Mouse (Mus musculus) lung, embryonic 14.5 days (tissue): ENCODE data around the gene Tbr1. TPM values are rescaled to one million over a fixed set of nuclear protein-coding genes. Genes with fewer than 3 reads are reported as not detected.

Source experiments
- ATAC-seq: fragments of 200-750 bp; cut with Nextera tagmentation; 2 replicates; pipeline ENCODE4 v1.8.0; 2017; ENCODE audit warnings: mild to moderate bottlenecking, moderate TSS enrichment, moderate library complexity; ENCODE audit not compliant: insufficient read depth
- DNase-seq: peaks from one replicate; pipeline ENCODE4 v3.0.0-alpha.2; 2015
- H3K27ac ChIP-seq: fragments of 300-500 bp; sonication (generic); 2 replicates; pipeline ENCODE4 v1.5.1; 2014; ENCODE audit warnings: low read depth, mild to moderate bottlenecking, moderate library complexity
- H3K27me3 ChIP-seq: fragments of 300-500 bp; sonication (generic); 2 replicates; pipeline ENCODE4 v1.6.1; 2014; ENCODE audit warnings: low read length, control low read depth; ENCODE audit not compliant: insufficient read depth
- H3K36me3 ChIP-seq: fragments of 300-500 bp; sonication (generic); 2 replicates; pipeline ENCODE4 v1.6.1; 2014; ENCODE audit warnings: control low read depth; ENCODE audit not compliant: insufficient read depth
- H3K4me1 ChIP-seq: fragments of 300-500 bp; sonication (generic); 2 replicates; pipeline ENCODE4 v1.6.1; 2014; ENCODE audit warnings: antibody characterized with exemption, control low read depth; ENCODE audit not compliant: insufficient read depth
- H3K4me2 ChIP-seq: fragments of 300-500 bp; sonication (generic); 2 replicates; pipeline ENCODE4 v1.6.1; 2014; ENCODE audit warnings: mild to moderate bottlenecking
- H3K4me3 ChIP-seq: fragments of 300-500 bp; sonication (generic); 2 replicates; pipeline ENCODE4 v1.5.1; 2014; ENCODE audit warnings: low read depth, low read length
- H3K9ac ChIP-seq: fragments of 300-500 bp; sonication (generic); 2 replicates; pipeline ENCODE4 v1.6.1; 2014
- H3K9me3 ChIP-seq: fragments of 300-500 bp; sonication (generic); 2 replicates; pipeline ENCODE4 v1.6.1; 2016; ENCODE audit warnings: low read depth, low read length, control low read depth
- CTCF ChIP-seq: IDR thresholded peaks from 2 replicates; pipeline ENCODE4 v1.5.1; 2016; ENCODE audit warnings: antibody characterized with exemption, low read depth
- WGBS: fragments of 180-500 bp; shearing (Covaris S2); extraction: QIAGEN DNeasy Blood & Tissue Kit; methylation state at CpG from one replicate; pipeline ENCODE4 v1.1.7; 2014; 5-methylcytosine and 5-hydroxymethylcytosine counted together
- polyA plus RNA-seq: library from polyadenylated mRNA; unstranded; fragments of >200 nt; fragmentation: Nextera tagmentation; extraction: Ambion mirVana; gene quantifications from 2 replicates; pipeline ENCODE4 v1.2.1, GENCODE M21; 2014

Tbr1 gene
- polyA plus RNA-seq, 1 experiment from 2014 or later = 0.20 TPM

GRCm38 (mm10) chr2:61794960-61795359 lies 7.8 kb upstream of the Tbr1 start:
- Histone ChIP-seq H3K9ac (no peak overlapping the region), H3K27me3 (no peaks in the 10 kb centered on the region), H3K4me3 (no peak overlapping the region), H3K36me3 (0 out of 2 replicates have a peak, but pooled peaks cover 4% of the 10 kb centered on the region), H3K27ac (no peak overlapping the region), H3K4me1 (no peaks in the 10 kb centered on the region), H3K9me3 (no peaks in the 10 kb centered on the region), H3K4me2 (no peak overlapping the region)
- no peak for ATAC-seq
- no peak for TF ChIP-seq CTCF
- no peak for DNase-seq
- 69% methylated on average over 5 of the region's 5 CpGs for WGBS

GRCm38 (mm10) chr2:61798048-61798447 lies 4.7 kb upstream of the Tbr1 start:
- 93% methylated on average over 1 of the region's 1 CpGs for WGBS
- Histone ChIP-seq H3K4me2 (no peak overlapping the region), H3K27me3 (peaks cover 12% of the 10 kb centered on the region), H3K9me3 (no peaks in the 10 kb centered on the region), H3K4me1 (no peaks in the 10 kb centered on the region), H3K4me3 (no peak overlapping the region), H3K27ac (no peak overlapping the region), H3K36me3 (0 out of 2 replicates have a peak, but pooled peaks cover 4% of the 10 kb centered on the region), H3K9ac (no peak overlapping the region)
- TF ChIP-seq CTCF = no peak
- DNase-seq (no peak), ATAC-seq (no peak)

DNA sequence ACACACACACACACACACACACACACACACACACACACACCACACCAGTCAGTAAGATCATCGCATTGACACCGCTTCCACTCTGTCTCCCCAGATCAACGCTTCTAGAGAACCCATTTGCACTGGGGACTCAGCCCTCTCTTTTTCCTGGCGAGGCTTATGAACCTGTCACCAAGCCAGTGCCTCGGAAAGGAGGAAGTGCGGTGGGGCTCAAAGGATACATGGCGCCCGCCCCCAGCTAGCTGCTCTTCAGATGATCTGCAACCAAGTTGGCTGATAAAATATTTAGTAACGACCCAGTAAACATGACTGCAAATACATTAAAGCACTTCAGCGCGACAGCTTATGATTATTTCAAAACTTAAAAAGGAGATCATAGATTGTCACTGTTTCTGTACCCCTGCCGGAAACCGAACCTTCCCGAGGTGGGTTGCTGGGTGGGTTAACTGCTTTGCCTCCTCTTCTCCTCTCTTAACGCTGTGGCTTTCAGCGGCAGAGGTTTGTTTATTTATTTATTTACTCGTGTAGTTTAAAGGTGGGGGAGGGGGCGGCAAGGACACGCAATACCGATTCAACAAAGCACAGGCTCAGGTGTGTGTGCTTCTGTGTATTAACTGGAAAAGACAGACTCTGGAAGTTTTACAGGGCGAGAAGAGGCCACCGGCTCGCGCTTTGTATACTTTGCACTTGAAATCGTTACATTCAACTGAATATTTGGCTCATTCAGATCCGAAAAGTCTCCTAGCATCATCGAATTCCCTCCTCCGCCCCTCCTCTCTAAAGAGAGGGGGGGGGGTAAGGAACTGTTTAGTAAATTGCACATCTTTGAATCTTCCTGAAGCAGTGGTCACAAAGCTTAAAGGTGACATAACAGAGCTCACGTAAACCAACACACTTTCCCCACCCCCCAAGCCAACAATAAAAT lies 975 bp downstream of the Tbr1 start:
- Histone ChIP-seq H3K9me3 (no peaks in the 10 kb centered on the region), H3K36me3 (no peaks in the 10 kb centered on the region), H3K9ac (no peak overlapping the region), H3K27me3 (peaks cover 66% of the 10 kb centered on the region), H3K27ac (no peak overlapping the region), H3K4me1 (no peaks in the 10 kb centered on the region), H3K4me3 (no peak overlapping the region), H3K4me2 (no peak overlapping the region)
- 3% methylated on average over 29 of the region's 29 CpGs for WGBS
- TF ChIP-seq CTCF = no peak
- peak; percentile 31 for DNase-seq
- 0 out of 2 replicates have a peak, but pooled peaks have one; percentile 26 for ATAC-seq

- DNase-seq = peak; percentile 27
- H3K9me3 ChIP-seq = no peaks in the 10 kb centered on the region
- no peak overlapping the region for H3K4me2 ChIP-seq
- H3K27me3 ChIP-seq = peaks cover 73% of the 10 kb centered on the region
- no peaks in the 10 kb centered on the region for H3K4me1 ChIP-seq
- ATAC-seq = no peak
- H3K27ac ChIP-seq = no peak overlapping the region
- no peak for TF ChIP-seq CTCF
- H3K4me3 ChIP-seq = no peak overlapping the region
- WGBS = 2% methylated on average over 10 of the region's 10 CpGs
- H3K9ac ChIP-seq = no peak overlapping the region
- H3K36me3 ChIP-seq = no peaks in the 10 kb centered on the region
Measured at GRCm38 (mm10) chr2:61804382-61804840, 1.7 kb downstream of the Tbr1 start.

GRCm38 (mm10) chr2:61804841-61805540 lies 2.3 kb downstream of the Tbr1 start:
- Histone ChIP-seq H3K4me3 (peak overlapping the region; percentile 12), H3K4me2 (peak overlapping the region; percentile 32), H3K27ac (no peak overlapping the region), H3K36me3 (no peaks in the 10 kb centered on the region), H3K9me3 (no peaks in the 10 kb centered on the region), H3K27me3 (peaks cover 79% of the 10 kb centered on the region), H3K4me1 (no peaks in the 10 kb centered on the region), H3K9ac (no peak overlapping the region)
- no peak for TF ChIP-seq CTCF
- ATAC-seq = peak; percentile 18; the same call in 1 of the 2 replicates
- WGBS = under 1% methylated on average over 39 of the region's 39 CpGs
- DNase-seq = peak; percentile 14

- peaks cover 87% of the 10 kb centered on the region for H3K27me3 ChIP-seq
- TF ChIP-seq CTCF = no peak
- no peaks in the 10 kb centered on the region for H3K36me3 ChIP-seq
- peak overlapping the region; percentile 32 for H3K4me2 ChIP-seq
- DNase-seq = peak; percentile 45
- no peak overlapping the region for H3K27ac ChIP-seq
- under 1% methylated on average over 38 of the region's 39 CpGs for WGBS
- no peaks in the 10 kb centered on the region for H3K9me3 ChIP-seq
- H3K9ac ChIP-seq = no peak overlapping the region
- peak overlapping the region; percentile 12 for H3K4me3 ChIP-seq
- H3K4me1 ChIP-seq = no peaks in the 10 kb centered on the region
- peak; percentile 49; the same call in 1 of the 2 replicates for ATAC-seq
Measured at GRCm38 (mm10) chr2:61805541-61806345, 3.0 kb downstream of the Tbr1 start.
